Mouse (Mus musculus) embryo, embryonic 10 days (tissue): ENCODE measurements around the gene Armc6.

Experiments used
- DNase-seq: peaks from one replicate; pipeline ENCODE4 v3.0.0-alpha.2; 2015; ENCODE audit warnings: low spot score

The Armc6 gene

GRCm38 (mm10) chr8:70234080-70234780 lies at the start of gene Armc6, which contains the start of gene Sugp2:
Gene Armc6, minus strand, starts transcription at chr8:70234466.
Gene Sugp2, plus strand, starts transcription at chr8:70234226.
- DNase-seq: peak; percentile 99

GRCm38 (mm10) chr8:70283136-70284077 lies 49.1 kb upstream of the Armc6 start:
- DNase-seq: peak; percentile 32

GRCm38 (mm10) chr8:70282603-70283135 lies 48.4 kb upstream of the Armc6 start, which contains the start of gene Homer3:
Gene Homer3, plus strand, starts transcription at chr8:70282827.
- peak; percentile 91 for DNase-seq

GRCm38 (mm10) chr8:70281001-70281400 lies 46.7 kb upstream of the Armc6 start:
- no peak for DNase-seq

GRCm38 (mm10) chr8:70279266-70279665 lies 45.0 kb upstream of the Armc6 start:
- DNase-seq: no peak

GRCm38 (mm10) chr8:70278175-70278574 lies 43.9 kb upstream of the Armc6 start:
- DNase-seq: no peak

- DNase-seq: no peak
Observed at GRCm38 (mm10) chr8:70276476-70276875, 42.2 kb upstream of the Armc6 start.

GRCm38 (mm10) chr8:70274350-70274749 lies 40.1 kb upstream of the Armc6 start:
- DNase-seq: no peak

- DNase-seq: no peak
Observed at GRCm38 (mm10) chr8:70272949-70273348, 38.7 kb upstream of the Armc6 start.

GRCm38 (mm10) chr8:70268799-70269565 lies 34.7 kb upstream of the Armc6 start:
- peak; percentile 50 for DNase-seq

GRCm38 (mm10) chr8:70268311-70268710 lies 34.0 kb upstream of the Armc6 start:
- no peak for DNase-seq

- DNase-seq: no peak
Observed at GRCm38 (mm10) chr8:70267674-70268073, 33.4 kb upstream of the Armc6 start.

GRCm38 (mm10) chr8:70259043-70259442 lies 24.8 kb upstream of the Armc6 start:
- no peak for DNase-seq

GRCm38 (mm10) chr8:70258600-70258999 lies 24.3 kb upstream of the Armc6 start:
- no peak for DNase-seq

GRCm38 (mm10) chr8:70257456-70257855 lies 23.2 kb upstream of the Armc6 start:
- DNase-seq: no peak

GRCm38 (mm10) chr8:70254628-70255027 lies 20.4 kb upstream of the Armc6 start:
- no peak for DNase-seq

- no peak for DNase-seq
Observed at GRCm38 (mm10) chr8:70247841-70248240, 13.6 kb upstream of the Armc6 start.

- DNase-seq: no peak
Observed at GRCm38 (mm10) chr8:70246622-70247021, 12.4 kb upstream of the Armc6 start.

- peak; percentile 17 for DNase-seq
Observed at GRCm38 (mm10) chr8:70240642-70241041, 6.4 kb upstream of the Armc6 start.

- no peak for DNase-seq
Observed at GRCm38 (mm10) chr8:70237842-70238241, 3.6 kb upstream of the Armc6 start.

- DNase-seq: no peak
Observed at GRCm38 (mm10) chr8:70234781-70235128, 489 bp upstream of the Armc6 start.

- peak; percentile 14 for DNase-seq
Observed at GRCm38 (mm10) chr8:70233606-70234005, 660 bp downstream of the Armc6 start.
